Mouse (Mus musculus): ENCODE data around the gene Tm7sf3.

GRCm38 (mm10) chr6:146653197-146653596 is 10.6 kb upstream of the Tm7sf3 start:
- no peak for TF ChIP-seq CTCF (IDR thresholded peaks at IDR 0.05; ENCODE audit: low read depth)
- TF ChIP-seq EP300 (IDR thresholded peaks at IDR 0.05; ENCODE audit: low read depth): no peak
